Mouse (Mus musculus): ENCODE measurements around the gene Ier2. TPM values are rescaled to one million over a fixed set of nuclear protein-coding genes. Genes with fewer than 3 reads are reported as not detected.

Gene Ier2
- total RNA-seq, 4 experiments from 2014 or later, result 7.0 to 10.2 (median 9.3) TPM

Other genes starting within 250 kb of the Ier2 start
- 100 to 1,000 TPM in 2 of 4 experiments, 10 to 100 TPM in 2; 91.6 to 133 (median 103) TPM for gene Trmt1, start 23.5 kb upstream of the Ier2 start, total RNA-seq (2022)
- gene Nacc1, start 25.0 kb upstream of the Ier2 start, total RNA-seq (2022), result 10 to 100 TPM; 86.2 to 91.2 (median 87.6) TPM
- gene Lyl1, start 38.6 kb upstream of the Ier2 start, total RNA-seq (2022), result 1 to 10 TPM; 2.6 to 7.2 (median 4.8) TPM
- gene G430095P16Rik, start 60.2 kb upstream of the Ier2 start, total RNA-seq (2022), result not detected
- 100 to 1,000 TPM; 453 to 552 (median 494) TPM for gene Nfix, start 137.5 kb upstream of the Ier2 start, total RNA-seq (2022)
- 10 to 100 TPM in 1 of 4 experiments, 1 to 10 TPM in 3; 8.4 to 10.5 (median 8.9) TPM for gene Dand5, start 160.0 kb upstream of the Ier2 start, total RNA-seq (2022)
- gene Gadd45gip1, start 168.7 kb upstream of the Ier2 start, total RNA-seq (2022), result 10 to 100 TPM; 21.6 to 27.7 (median 23.3) TPM
- gene Rad23a, start 177.8 kb upstream of the Ier2 start, total RNA-seq (2022), result 10 to 100 TPM; 66.4 to 76.2 (median 70.5) TPM
- gene Calr, start 184.1 kb upstream of the Ier2 start, total RNA-seq (2022), result 100 to 1,000 TPM; 399 to 630 (median 506) TPM
- gene Farsa, start 194.1 kb upstream of the Ier2 start, total RNA-seq (2022), result 10 to 100 TPM; 47.2 to 54.8 (median 52.9) TPM
- 10 to 100 TPM; 13.0 to 18.4 (median 14.5) TPM for gene Syce2, start 209.3 kb upstream of the Ier2 start, total RNA-seq (2022)
- gene Gcdh, start 231.1 kb upstream of the Ier2 start, total RNA-seq (2022), result 10 to 100 TPM; 38.7 to 46.2 (median 40.4) TPM
- gene Klf1, start 239.1 kb upstream of the Ier2 start, total RNA-seq (2022), result under 1 TPM in 2 of 4 experiments, not detected in 2; 0.21 to 0.31 TPM
- gene Dnase2a, start 245.7 kb upstream of the Ier2 start, total RNA-seq (2022), result 10 to 100 TPM in 2 of 4 experiments, 1 to 10 TPM in 2; 4.4 to 18.9 (median 9.2) TPM

All from layer of hippocampus, adult 8-10 months (tissue).